Mouse (Mus musculus) myocyte (in vitro differentiated cells): ENCODE measurements around the gene Cpeb1. TPM values are rescaled to one million over a fixed set of nuclear protein-coding genes. Genes with fewer than 3 reads are reported as not detected.

Experiments used
- H3K27me3 ChIP-seq: one replicate; pipeline ENCODE4 v1.6.1; 2011; ENCODE audit not compliant: control insufficient read depth, insufficient read depth, insufficient read length
- H3K36me3 ChIP-seq: one replicate; pipeline ENCODE4 v1.6.1; 2011; ENCODE audit not compliant: control insufficient read depth, insufficient read depth
- H3K4me2 ChIP-seq: one replicate; pipeline ENCODE4 v1.6.1; 2011; ENCODE audit warnings: low read depth, control low read depth
- H3K4me3 ChIP-seq: one replicate; pipeline ENCODE4 v1.5.1; 2011; ENCODE audit warnings: mild to moderate bottlenecking, control low read depth, moderate library complexity
- H3K79me2 ChIP-seq: one replicate; pipeline ENCODE4 v1.6.1; 2011; ENCODE audit not compliant: control insufficient read depth, insufficient read depth
- H3ac ChIP-seq: one replicate; pipeline ENCODE4 v1.6.1; 2011; ENCODE audit not compliant: control insufficient read depth, insufficient read length
- CEBPB ChIP-seq: IDR thresholded peaks from 2 replicates; pipeline ENCODE4 v1.6.1; 2011; ENCODE audit warnings: mild to moderate bottlenecking, moderate library complexity; ENCODE audit not compliant: poor library complexity, insufficient read depth, severe bottlenecking
- E2F4 ChIP-seq: IDR thresholded peaks from one replicate; pipeline ENCODE4 v1.6.1; 2011; ENCODE audit warnings: mild to moderate bottlenecking, control low read depth, moderate library complexity; ENCODE audit not compliant: insufficient read depth
- MAX ChIP-seq: IDR thresholded peaks from one replicate; pipeline ENCODE4 v1.6.1; 2011; ENCODE audit warnings: low read depth, mild to moderate bottlenecking, control low read depth
- MYOD1 ChIP-seq, 3 experiments: IDR thresholded peaks; one replicate each; pipeline ENCODE4 v1.6.1; 2011; ENCODE audit warnings: control low read depth in 2 of 3, low read depth in 2 of 3, mild to moderate bottlenecking in 2 of 3, moderate library complexity in 1 of 3; ENCODE audit not compliant: insufficient read length in 2 of 3, control insufficient read depth in 1 of 3
- MYOG ChIP-seq, 3 experiments: IDR thresholded peaks; one replicate each; pipeline ENCODE4 v1.6.1; 2011; ENCODE audit warnings: control low read depth in 2 of 3, low read depth in 2 of 3, mild to moderate bottlenecking in 2 of 3; ENCODE audit not compliant: insufficient read length in 2 of 3, control insufficient read depth in 1 of 3, insufficient read depth in 1 of 3
- POLR2A ChIP-seq: IDR thresholded peaks from one replicate; pipeline ENCODE4 v1.6.1; 2011; ENCODE audit warnings: low read depth, mild to moderate bottlenecking, control low read depth, moderate library complexity; ENCODE audit not compliant: insufficient read length
- POLR2AphosphoS2 ChIP-seq: IDR thresholded peaks from one replicate; pipeline ENCODE4 v1.6.1; 2011; ENCODE audit warnings: low read depth, control low read depth; ENCODE audit not compliant: insufficient read length
- REST ChIP-seq: IDR thresholded peaks from one replicate; pipeline ENCODE4 v1.6.1; 2011; ENCODE audit warnings: mild to moderate bottlenecking, control low read depth, moderate library complexity; ENCODE audit not compliant: insufficient read depth, insufficient read length
- SRF ChIP-seq: IDR thresholded peaks from one replicate; pipeline ENCODE4 v1.6.1; 2011; ENCODE audit warnings: low read depth; ENCODE audit not compliant: control insufficient read depth, insufficient read length
- TCF12 ChIP-seq: IDR thresholded peaks from one replicate; pipeline ENCODE4 v1.6.1; 2011; ENCODE audit warnings: mild to moderate bottlenecking, control low read depth; ENCODE audit not compliant: poor library complexity, insufficient read depth, severe bottlenecking
- TCF3 ChIP-seq: IDR thresholded peaks from one replicate; pipeline ENCODE4 v1.6.1; 2011; ENCODE audit warnings: low read depth, control low read depth; ENCODE audit not compliant: insufficient read length
- USF1 ChIP-seq: IDR thresholded peaks from one replicate; pipeline ENCODE4 v1.6.1; 2011; ENCODE audit warnings: low read depth, mild to moderate bottlenecking, control low read depth, moderate library complexity
- polyA plus RNA-seq: library from polyadenylated mRNA; unstranded; fragments of >200 nt; fragmentation: generic; extraction: Trizol; gene quantifications from one replicate; pipeline ENCODE4 v1.2.1, GENCODE M21; 2012; ENCODE audit warnings: missing spikeins

The Cpeb1 gene
- polyA plus RNA-seq, 1 experiment, result 1.3 TPM

DNA sequence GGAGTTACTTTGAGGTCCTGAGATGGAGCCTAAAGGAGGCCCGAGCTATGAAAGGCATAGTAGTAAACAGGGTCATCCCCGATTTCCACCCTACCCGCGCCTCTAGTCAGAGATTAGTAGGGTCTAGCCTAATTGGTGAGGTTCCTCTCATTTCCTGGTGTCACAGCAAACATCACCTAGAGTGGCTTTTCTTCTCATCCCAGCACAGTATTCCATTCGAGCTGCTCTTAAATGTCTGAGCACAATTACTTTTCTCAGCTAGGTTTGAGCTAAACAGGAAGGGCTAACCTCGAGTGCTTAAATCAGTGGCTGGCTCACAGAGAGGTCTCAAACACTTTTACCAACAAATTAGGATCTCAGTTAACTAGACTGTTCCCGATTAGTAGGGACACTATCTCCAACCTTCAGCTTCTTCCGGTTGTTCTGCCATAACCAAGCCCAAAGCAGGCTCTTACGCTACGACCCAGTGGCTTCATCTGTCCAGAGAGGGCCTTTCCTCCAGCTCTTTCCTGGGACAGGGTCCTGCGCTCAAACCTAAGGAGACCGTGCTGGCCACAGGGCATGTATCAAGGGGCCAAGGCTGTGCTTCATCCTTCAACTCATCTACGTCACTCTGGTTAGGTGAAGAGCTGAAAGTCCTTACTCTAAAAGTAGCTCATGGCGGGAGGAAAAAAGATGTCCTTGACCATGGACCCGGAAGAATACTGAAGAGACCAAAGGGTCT is 109.7 kb downstream of the Cpeb1 start:
- TF ChIP-seq USF1 (no peak), REST (no peak), E2F4 (no peak), MYOD1 (IDR thresholded peaks at IDR 0.05; ENCODE audit: control insufficient read depth in 1 of 3, insufficient read length in 2 of 3, low read depth in 2 of 3) (no peak), CEBPB (no peak), MYOG (IDR thresholded peaks at IDR 0.05; ENCODE audit: control insufficient read depth in 1 of 3, insufficient read depth in 1 of 3, insufficient read length in 2 of 3, low read depth in 2 of 3) (no peak), POLR2AphosphoS2 (no peak), POLR2A (no peak), SRF (no peak), TCF3 (no peak), TCF12 (no peak), MAX (no peak)
- H3K27me3 ChIP-seq, result peaks cover 5% of the 10 kb centered on the region

DNA sequence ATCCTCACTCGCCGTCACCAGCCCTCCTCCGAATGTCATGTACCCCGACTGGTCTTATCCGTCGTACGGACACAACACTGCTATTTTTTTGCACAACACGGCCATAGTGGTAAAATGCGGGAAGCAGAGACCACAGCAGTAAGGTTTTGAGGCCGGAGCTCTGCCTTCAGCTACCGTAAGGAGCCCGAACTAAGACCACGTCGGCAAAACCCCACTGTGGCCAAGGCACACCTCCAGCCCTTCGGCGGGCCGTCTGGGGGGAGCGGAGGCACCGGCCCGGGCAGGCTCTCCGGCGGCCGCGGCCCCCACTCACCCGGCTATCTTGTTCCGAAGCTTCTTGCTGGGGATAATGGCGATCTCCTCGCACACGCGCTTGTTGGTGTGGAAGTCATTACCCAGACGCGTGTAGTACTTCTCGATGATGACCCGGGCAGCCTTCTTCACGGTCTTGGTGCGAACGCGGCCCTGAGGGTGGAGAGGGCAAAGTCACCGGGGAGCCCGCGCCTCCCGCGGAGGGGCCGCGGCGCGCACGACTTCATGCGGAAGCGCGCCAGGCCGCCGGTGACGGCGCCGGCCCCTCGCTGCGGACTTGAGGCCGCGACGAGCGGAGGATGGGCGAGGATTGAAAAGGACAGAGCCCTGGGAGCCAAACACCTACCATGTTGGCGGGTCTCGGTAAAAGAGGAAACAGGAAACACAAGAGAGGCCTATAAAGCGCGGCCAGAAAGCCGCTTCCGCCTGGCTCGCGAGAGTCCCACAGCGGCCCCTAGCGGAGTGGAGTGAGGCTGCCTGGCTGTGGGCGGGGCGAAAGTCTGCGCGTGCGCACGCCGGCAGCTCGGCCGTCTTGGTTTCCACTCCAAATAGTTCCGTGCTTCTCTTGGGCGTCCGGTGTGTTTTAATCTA is 110.5 kb downstream of the Cpeb1 start, which contains the start of gene Rps17:
TSS of gene Rps17 (minus strand) at position 711 of the 903 bp plus-strand sequence.
- Histone ChIP-seq H3K4me3 (peak within 1 kb of the TSS; percentile 84), H3K36me3 (peaks cover 39% of the 10 kb centered on the region), H3K4me2 (peak within 1 kb of the TSS; percentile 100), H3ac (peak within 1 kb of the TSS; percentile 76), H3K79me2 (peaks cover 46% of the 10 kb centered on the region), H3K27me3 (peaks cover 4% of the 10 kb centered on the region)
- TF ChIP-seq USF1 (no peak), POLR2A (peak; percentile 70), MYOG (IDR thresholded peaks at IDR 0.05; ENCODE audit: control insufficient read depth in 1 of 3, insufficient read depth in 1 of 3, insufficient read length in 2 of 3, low read depth in 2 of 3) (no peak), MAX (peak; percentile 29), MYOD1 (IDR thresholded peaks at IDR 0.05; ENCODE audit: control insufficient read depth in 1 of 3, insufficient read length in 2 of 3, low read depth in 2 of 3) (no peak), E2F4 (peak; percentile 1)

More for the DNA sequence above, 109.7 kb downstream of the Cpeb1 start:
- Histone ChIP-seq H3K79me2 (peaks cover 38% of the 10 kb centered on the region), H3K4me2 (peak overlapping the region; percentile 73), H3K36me3 (peaks cover 31% of the 10 kb centered on the region), H3K4me3 (peak overlapping the region; percentile 84), H3ac (no peak overlapping the region)

DNA sequence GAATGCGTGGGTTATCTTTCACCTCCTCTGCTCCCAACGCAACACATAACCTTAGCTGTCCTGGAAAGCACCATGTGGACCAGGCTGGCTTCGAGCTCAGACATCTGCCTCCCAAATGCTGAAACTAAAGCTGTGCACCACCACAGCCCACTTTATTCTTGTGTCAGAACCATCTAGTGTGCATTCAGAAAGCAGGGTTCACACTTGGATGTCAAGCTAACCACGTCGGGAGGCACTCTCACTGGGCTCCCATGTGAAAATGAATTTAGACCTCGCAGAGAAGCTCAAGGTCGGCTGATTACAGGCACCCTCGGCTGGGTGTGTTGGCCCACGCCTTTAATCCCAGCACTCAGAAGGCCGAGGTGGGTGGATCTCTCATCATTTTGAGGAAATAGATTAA is 111.4 kb downstream of the Cpeb1 start:
- TF ChIP-seq MAX, result no peak
- TF ChIP-seq POLR2AphosphoS2, result peak; percentile 32
- no peak for TF ChIP-seq CEBPB
- Histone ChIP-seq H3K27me3 (peaks cover 4% of the 10 kb centered on the region), H3K4me3 (peak overlapping the region; percentile 84), H3ac (peak overlapping the region; percentile 76), H3K79me2 (peaks cover 50% of the 10 kb centered on the region), H3K4me2 (peak overlapping the region; percentile 100), H3K36me3 (peaks cover 44% of the 10 kb centered on the region)

GRCm38 (mm10) chr7:81343316-81343715 is 111.9 kb downstream of the Cpeb1 start:
- H3K27me3 ChIP-seq, result peaks cover 3% of the 10 kb centered on the region
- peaks cover 50% of the 10 kb centered on the region for H3K79me2 ChIP-seq
- TF ChIP-seq TCF3 (no peak), POLR2AphosphoS2 (peak; percentile 59), SRF (no peak), MYOG (IDR thresholded peaks at IDR 0.05; ENCODE audit: control insufficient read depth in 1 of 3, insufficient read depth in 1 of 3, insufficient read length in 2 of 3, low read depth in 2 of 3) (peak in 1 of 3 experiments; percentile 52), POLR2A (peak; percentile 10), E2F4 (no peak), MYOD1 (IDR thresholded peaks at IDR 0.05; ENCODE audit: control insufficient read depth in 1 of 3, insufficient read length in 2 of 3, low read depth in 2 of 3) (peak in 2 of 3 experiments; percentile 23 to 39), TCF12 (no peak), CEBPB (no peak), REST (no peak), USF1 (no peak), MAX (no peak)
- peak overlapping the region; percentile 100 for H3K4me2 ChIP-seq
- peak overlapping the region; percentile 76 for H3ac ChIP-seq
- peak overlapping the region; percentile 84 for H3K4me3 ChIP-seq
- H3K36me3 ChIP-seq, result peaks cover 47% of the 10 kb centered on the region
